Mouse (Mus musculus) heart, adult 2 months (tissue): ENCODE measurements around the gene Acer3. TPM values are rescaled to one million over a fixed set of nuclear protein-coding genes. Genes with fewer than 3 reads are reported as not detected.

Source experiments
- DNase-seq, 2 experiments: peaks; one replicate each; pipeline ENCODE4 v3.0.0; 2021
- H3K27ac ChIP-seq: fragments of 200-600 bp; 2 replicates; pipeline ENCODE4 v1.8.1; 2022
- H3K27me3 ChIP-seq: fragments of 200-500 bp; 2 replicates; pipeline ENCODE4 v1.6.1; 2012; ENCODE audit warnings: mild to moderate bottlenecking, low read length, inconsistent platforms, mixed read lengths; ENCODE audit not compliant: control insufficient read depth, insufficient read depth
- H3K36me3 ChIP-seq: fragments of 200-500 bp; 2 replicates; pipeline ENCODE4 v1.6.1; 2012; ENCODE audit warnings: low read length, inconsistent platforms; ENCODE audit not compliant: control insufficient read depth, insufficient read depth
- H3K4me1 ChIP-seq: fragments of 200-500 bp; 2 replicates; pipeline ENCODE4 v1.6.1; 2011; ENCODE audit warnings: low read length; ENCODE audit not compliant: control insufficient read depth, insufficient read depth
- H3K4me3 ChIP-seq: fragments of 200-600 bp; 2 replicates; pipeline ENCODE4 v1.8.1; 2022
- H3K79me2 ChIP-seq: fragments of 200-500 bp; replicated peaks from 2 replicates; pipeline ENCODE4 v1.6.1; 2012; ENCODE audit warnings: mild to moderate bottlenecking, inconsistent platforms, low read length, moderate library complexity, mixed read lengths; ENCODE audit not compliant: control insufficient read depth, insufficient read depth
- H3K9ac ChIP-seq: fragments of 200-500 bp; 2 replicates; pipeline ENCODE4 v1.6.1; 2012; ENCODE audit warnings: low read depth, mild to moderate bottlenecking, control low read depth, inconsistent platforms, low read length, mixed read lengths
- CTCF ChIP-seq: fragments of 200-600 bp; IDR thresholded peaks from 2 replicates; pipeline ENCODE4 v1.8.1; 2022; ENCODE audit warnings: antibody characterized with exemption, mild to moderate bottlenecking, moderate library complexity
- EP300 ChIP-seq: fragments of 200-500 bp; IDR thresholded peaks from 2 replicates; pipeline ENCODE4 v1.6.1; 2011; ENCODE audit warnings: low read depth, low read length, control low read depth; ENCODE audit not compliant: insufficient read depth
- POLR2A ChIP-seq: fragments of 200-500 bp; IDR thresholded peaks from 2 replicates; pipeline ENCODE4 v1.6.1; 2011; ENCODE audit warnings: mild to moderate bottlenecking, low read depth, low read length, control low read depth; ENCODE audit not compliant: insufficient read depth
- WGBS: fragments of 180-500 bp; shearing (Covaris S2); methylation state at CpG from one replicate; pipeline ENCODE4 v1.1.7; 2018; 5-methylcytosine and 5-hydroxymethylcytosine counted together
- intact Hi-C: fragments of 180-260 bp; cut with DNase I; formaldehyde crosslinking; loops from one replicate; pipeline ENCODE4 v1.15.1; 2025
- polyA plus RNA-seq: library from polyadenylated mRNA; depleted of rRNA; stranded (reverse); fragments of >200 nt; gene quantifications from 2 replicates; pipeline ENCODE4 v1.2.3, GENCODE M21; 2012
- total RNA-seq, 2 experiments: library from RNA; stranded (reverse); gene quantifications; 2 replicates each; pipeline ENCODE4 v1.2.3; 2021

Acer3 gene
- total and polyA plus RNA-seq, 3 experiments: 5.5 to 13.2 (median 11.0) TPM

DNA sequence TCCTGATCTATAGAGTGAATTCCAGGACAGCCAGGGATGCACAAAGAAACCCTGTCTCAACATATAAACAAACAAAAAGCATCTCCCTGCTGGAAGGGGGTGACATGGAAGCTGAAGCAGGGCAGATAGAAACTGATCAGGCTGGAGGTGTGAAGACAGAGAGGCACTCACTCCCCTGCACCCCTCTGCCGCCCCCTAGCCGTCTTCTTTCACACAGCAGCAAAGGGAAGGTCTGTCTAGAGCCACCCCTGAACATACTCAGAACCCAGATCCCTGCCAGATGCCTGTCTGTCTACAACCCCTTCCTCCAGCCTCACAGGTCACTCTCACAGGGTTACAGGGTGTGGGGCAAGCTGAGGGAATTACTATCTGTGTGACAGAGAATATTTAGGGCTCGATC lies 23.4 kb upstream of the Acer3 start:
- 19% methylated on average over 3 of the region's 3 CpGs for WGBS
- Histone ChIP-seq H3K4me1 (no peaks in the 10 kb centered on the region; the same call in 1 of the 2 replicates), H3K27ac (no peak overlapping the region), H3K4me3 (no peak overlapping the region), H3K36me3 (no peaks in the 10 kb centered on the region), H3K79me2 (no peaks in the 10 kb centered on the region), H3K9ac (no peak overlapping the region), H3K27me3 (no peaks in the 10 kb centered on the region)
- TF ChIP-seq POLR2A: no peak
- TF ChIP-seq CTCF: peak; percentile 68
- no peak for TF ChIP-seq EP300
- intact Hi-C loops: loop anchor here (2.0 to 5.0 kb wide), 2 partner anchors 37 to 190 kb away; no protein-coding TSS in a partner anchor
- peak in 1 of 2 experiments; percentile 60 for DNase-seq

DNA sequence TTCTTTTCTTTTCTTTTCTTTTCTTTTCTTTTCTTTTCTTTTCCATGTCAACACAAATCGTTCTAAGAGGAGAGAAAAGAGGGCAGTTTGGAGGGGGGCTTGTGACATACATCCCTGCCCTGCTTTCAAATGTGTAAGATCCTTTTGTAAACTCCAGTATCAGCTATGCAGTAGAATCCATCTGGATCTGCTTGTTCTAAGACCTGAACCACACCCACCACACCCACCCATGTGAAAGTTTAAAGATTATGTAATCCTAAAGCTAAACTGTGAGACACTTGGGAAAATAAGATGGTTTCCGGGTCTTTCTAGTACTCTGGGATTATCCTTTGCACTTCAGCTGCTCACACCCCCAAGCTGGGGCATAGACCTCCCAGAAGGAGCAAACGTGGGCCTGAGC lies 21.2 kb upstream of the Acer3 start:
- no peaks in the 10 kb centered on the region for H3K79me2 ChIP-seq
- H3K4me1 ChIP-seq: no peaks in the 10 kb centered on the region; the same call in 1 of the 2 replicates
- intact Hi-C loops: loop anchor here (1.0 to 5.0 kb wide), 2 partner anchors 35 to 53 kb away; no protein-coding TSS in a partner anchor
- H3K27ac ChIP-seq: no peak overlapping the region
- no peak overlapping the region for H3K9ac ChIP-seq
- DNase-seq: no peak
- TF ChIP-seq CTCF: no peak
- TF ChIP-seq POLR2A: no peak
- no peak for TF ChIP-seq EP300
- 69% methylated on average over 3 of the region's 3 CpGs for WGBS
- H3K27me3 ChIP-seq: no peaks in the 10 kb centered on the region
- H3K4me3 ChIP-seq: no peak overlapping the region
- no peaks in the 10 kb centered on the region for H3K36me3 ChIP-seq

DNA sequence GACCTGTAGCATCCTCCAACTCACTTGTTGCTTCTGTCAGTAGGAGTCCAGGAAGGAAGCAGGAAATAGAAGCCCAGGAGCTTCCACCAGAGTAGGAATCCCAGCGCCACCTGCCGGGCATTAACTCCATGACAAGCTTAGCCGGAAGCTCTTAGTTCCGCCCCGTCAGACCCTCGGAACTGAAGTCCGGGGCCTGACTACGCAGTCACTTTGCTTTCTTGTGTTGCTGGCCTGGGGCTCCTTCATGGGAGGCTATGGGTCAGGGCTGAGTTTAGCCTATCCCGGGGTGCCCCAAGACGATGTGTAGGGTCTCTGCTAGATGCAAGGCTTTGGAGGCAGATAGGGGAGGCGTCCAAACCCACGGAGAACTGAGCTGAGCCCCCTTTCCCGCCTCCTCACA lies 20.5 kb upstream of the Acer3 start:
- H3K27me3 ChIP-seq: no peaks in the 10 kb centered on the region
- no peaks in the 10 kb centered on the region for H3K36me3 ChIP-seq
- H3K4me3 ChIP-seq: peak overlapping the region; percentile 44
- TF ChIP-seq POLR2A (peak; percentile 48; the same call in 1 of the 2 replicates), CTCF (peak; percentile 97), EP300 (peak; percentile 60; the same call in 1 of the 2 replicates)
- H3K79me2 ChIP-seq: no peaks in the 10 kb centered on the region
- peak overlapping the region; percentile 41; the same call in 1 of the 2 replicates for H3K27ac ChIP-seq
- H3K4me1 ChIP-seq: no peaks in the 10 kb centered on the region; the same call in 1 of the 2 replicates
- intact Hi-C loops: loop anchor here (5.0 kb wide), 1 partner anchor 34 kb away; no protein-coding TSS in a partner anchor
- 2% methylated on average over 13 of the region's 13 CpGs for WGBS
- peak overlapping the region; percentile 59 for H3K9ac ChIP-seq
- DNase-seq: peak; percentile 83 to 90

DNA sequence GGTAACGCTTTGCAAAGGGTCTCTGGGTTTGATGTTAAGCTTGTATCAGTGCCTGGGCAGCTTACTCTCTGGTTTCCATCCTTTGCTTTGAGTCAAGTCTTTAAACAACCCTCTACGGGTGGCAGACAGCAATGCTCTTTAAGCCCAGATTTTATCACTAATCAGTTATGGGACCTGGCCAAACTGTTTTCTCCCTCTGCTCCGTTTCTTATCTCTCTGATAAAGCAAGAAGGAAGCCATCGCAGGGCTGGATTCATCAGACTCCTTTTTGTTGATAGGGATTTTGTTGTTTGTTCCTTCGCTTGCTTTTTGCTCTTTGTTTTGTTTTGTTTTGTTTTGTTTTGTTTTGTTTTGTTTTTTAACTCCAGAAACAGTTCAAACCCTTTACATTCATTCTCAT lies 19.3 kb upstream of the Acer3 start:
- H3K79me2 ChIP-seq: no peaks in the 10 kb centered on the region
- 69% methylated on average over 5 of the region's 5 CpGs for WGBS
- H3K4me1 ChIP-seq: no peaks in the 10 kb centered on the region; the same call in 1 of the 2 replicates
- intact Hi-C loops: loop anchor here (5.0 kb wide), 1 partner anchor 33 kb away; no protein-coding TSS in a partner anchor
- H3K27ac ChIP-seq: no peak overlapping the region
- TF ChIP-seq POLR2A (no peak), CTCF (no peak), EP300 (no peak)
- no peaks in the 10 kb centered on the region for H3K36me3 ChIP-seq
- H3K9ac ChIP-seq: no peak overlapping the region
- H3K4me3 ChIP-seq: no peak overlapping the region
- no peak for DNase-seq
- H3K27me3 ChIP-seq: no peaks in the 10 kb centered on the region

DNA sequence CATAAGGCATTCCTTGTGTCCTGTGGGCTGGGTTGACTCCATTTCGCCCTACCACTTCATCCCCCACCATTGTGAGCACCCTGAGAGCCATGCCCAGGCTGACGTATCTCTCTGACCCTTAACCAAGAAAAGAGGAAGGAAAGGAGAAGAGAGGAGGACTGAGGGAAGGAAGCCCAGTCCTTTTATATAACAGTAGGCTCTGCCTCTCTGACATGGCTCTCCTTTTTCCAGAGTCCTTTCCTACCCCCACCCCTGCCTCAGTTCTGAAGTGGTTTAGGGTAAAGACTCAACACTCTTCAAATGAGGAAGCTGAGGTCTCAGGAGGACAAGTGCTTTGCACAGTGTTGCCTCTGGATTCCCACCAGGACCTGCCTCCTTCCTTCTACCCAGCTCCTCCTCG lies 13.0 kb upstream of the Acer3 start:
- no peak for DNase-seq
- 53% methylated on average over 3 of the region's 3 CpGs for WGBS
- H3K4me1 ChIP-seq: peaks cover 9% of the 10 kb centered on the region

DNA sequence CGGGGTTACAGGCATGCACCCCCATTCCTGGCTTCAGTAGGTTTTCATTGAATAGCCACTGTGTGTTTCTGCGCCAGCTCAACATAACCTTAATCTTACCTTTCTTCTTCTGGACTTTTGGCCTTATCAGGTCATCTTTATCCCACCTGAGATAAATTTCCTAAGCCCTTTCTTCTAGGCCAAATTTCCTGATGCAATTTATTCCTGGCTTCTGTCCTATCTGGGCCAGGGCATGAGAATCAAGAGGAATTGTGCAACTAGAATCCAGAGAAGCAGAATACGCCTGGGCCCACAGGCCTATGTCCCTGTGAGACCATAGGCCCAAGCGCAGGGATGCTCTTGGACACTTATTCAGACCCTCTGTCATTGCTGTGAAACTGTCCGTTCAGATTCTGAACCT lies 12.5 kb upstream of the Acer3 start:
- WGBS: 88% methylated on average over 5 of the region's 5 CpGs
- no peak for TF ChIP-seq EP300
- no peak for TF ChIP-seq POLR2A
- no peak for TF ChIP-seq CTCF
- no peak overlapping the region for H3K27ac ChIP-seq

More for the DNA sequence above, 13.0 kb upstream of the Acer3 start:
- Histone ChIP-seq H3K79me2 (no peaks in the 10 kb centered on the region), H3K27ac (no peak overlapping the region), H3K36me3 (no peaks in the 10 kb centered on the region), H3K9ac (no peak overlapping the region), H3K4me3 (no peak overlapping the region), H3K27me3 (no peaks in the 10 kb centered on the region)
- intact Hi-C loops: no loop called here
- TF ChIP-seq POLR2A: no peak
- TF ChIP-seq CTCF: no peak
- TF ChIP-seq EP300: no peak

More for the DNA sequence above, 12.5 kb upstream of the Acer3 start:
- H3K4me3 ChIP-seq: no peak overlapping the region
- H3K79me2 ChIP-seq: no peaks in the 10 kb centered on the region
- H3K27me3 ChIP-seq: no peaks in the 10 kb centered on the region
- intact Hi-C loops: no loop called here
- peaks cover 9% of the 10 kb centered on the region for H3K4me1 ChIP-seq
- no peak for DNase-seq
- no peak overlapping the region for H3K9ac ChIP-seq
- no peaks in the 10 kb centered on the region for H3K36me3 ChIP-seq
